Mouse (Mus musculus) thymus, adult 2 months (tissue): Measurements from ENCODE around the gene Fbn1.

Experiments used
- CTCF ChIP-seq: fragments of 200-500 bp; IDR thresholded peaks from 2 replicates; pipeline ENCODE4 v1.5.1; 2012; ENCODE audit warnings: mild to moderate bottlenecking, control low read depth, low read length, moderate library complexity, borderline replicate concordance; ENCODE audit not compliant: control insufficient read depth, poor library complexity, insufficient read depth; ENCODE audit errors: extremely low read depth
- POLR2A ChIP-seq: fragments of 200-500 bp; IDR thresholded peaks from 2 replicates; pipeline ENCODE4 v1.6.1; 2012; ENCODE audit warnings: mild to moderate bottlenecking, low read length, control low read depth, moderate library complexity; ENCODE audit not compliant: control insufficient read depth, poor library complexity, insufficient read depth; ENCODE audit errors: extremely low read depth

DNA sequence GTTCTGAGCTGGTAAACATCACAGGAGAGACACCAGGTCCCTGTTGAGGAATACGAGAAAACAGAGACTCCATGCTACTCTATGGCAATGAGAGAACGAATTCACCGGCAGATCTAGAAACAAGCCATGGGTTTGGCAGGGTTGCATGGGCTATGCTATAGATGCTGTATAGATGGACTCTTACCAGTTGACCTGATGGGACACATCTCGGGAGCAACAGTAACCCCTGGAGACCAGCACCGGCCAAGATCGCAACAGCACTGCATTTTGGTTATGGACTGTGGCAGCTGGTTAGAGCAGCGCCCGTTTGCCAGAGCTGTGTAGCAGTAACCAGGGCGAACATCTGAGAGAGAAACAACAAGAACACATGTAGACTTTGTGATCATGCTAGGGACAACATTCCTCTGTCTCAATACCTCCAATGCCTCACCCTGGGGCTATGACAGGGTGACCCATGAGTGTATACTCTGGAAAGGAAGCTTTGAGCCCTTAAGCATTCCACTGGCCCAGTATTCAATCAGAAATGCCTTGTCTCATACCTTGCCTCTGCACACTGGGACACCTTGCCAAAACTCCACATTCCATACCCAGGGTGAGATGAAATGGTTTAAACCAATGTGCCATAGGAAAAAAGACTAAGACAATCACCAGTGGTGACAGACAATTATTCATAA is 113.2 kb downstream of the Fbn1 start:
- TF ChIP-seq CTCF (no peak), POLR2A (no peak)
